Mouse (Mus musculus) lung, embryonic 16.5 days (tissue): ENCODE measurements around the gene Rarg. TPM values are rescaled to one million over a fixed set of nuclear protein-coding genes. Genes with fewer than 3 reads are reported as not detected.

Source experiments
- ATAC-seq: fragments of 200-750 bp; cut with Nextera tagmentation; 2 replicates; pipeline ENCODE4 v1.8.0; 2017; ENCODE audit warnings: low read depth, mild to moderate bottlenecking, moderate library complexity
- H3K27ac ChIP-seq: fragments of 300-500 bp; sonication (generic); 2 replicates; pipeline ENCODE4 v1.5.1; 2014; ENCODE audit warnings: mild to moderate bottlenecking, control low read depth, low read length
- H3K27me3 ChIP-seq: fragments of 300-500 bp; sonication (generic); 2 replicates; pipeline ENCODE4 v1.6.1; 2014; ENCODE audit warnings: low read depth, low read length, mixed read lengths; ENCODE audit not compliant: control insufficient read depth, insufficient read depth
- H3K36me3 ChIP-seq: fragments of 300-500 bp; sonication (generic); 2 replicates; pipeline ENCODE4 v1.6.1; 2014; ENCODE audit warnings: low read length; ENCODE audit not compliant: control insufficient read depth, insufficient read depth
- H3K4me1 ChIP-seq: fragments of 300-500 bp; sonication (generic); replicated peaks from 2 replicates; pipeline ENCODE4 v1.6.1; 2014; ENCODE audit warnings: low read length, mixed read lengths; ENCODE audit not compliant: control insufficient read depth, insufficient read depth
- H3K4me2 ChIP-seq: fragments of 300-500 bp; sonication (generic); 2 replicates; pipeline ENCODE4 v1.6.1; 2014; ENCODE audit warnings: low read depth, low read length, control low read depth
- H3K4me3 ChIP-seq: fragments of 300-500 bp; sonication (generic); 2 replicates; pipeline ENCODE4 v1.5.1; 2014; ENCODE audit warnings: mild to moderate bottlenecking, low read length, control low read depth
- H3K9ac ChIP-seq: fragments of 300-500 bp; sonication (generic); 2 replicates; pipeline ENCODE4 v1.6.1; 2014; ENCODE audit warnings: low read length, control low read depth
- H3K9me3 ChIP-seq: fragments of 300-500 bp; sonication (generic); 2 replicates; pipeline ENCODE4 v1.6.1; 2016; ENCODE audit warnings: low read length; ENCODE audit not compliant: control insufficient read depth
- WGBS: fragments of 180-500 bp; shearing (Covaris S2); extraction: QIAGEN DNeasy Blood & Tissue Kit; methylation state at CpG from one replicate; pipeline ENCODE4 v1.1.7; 2014; 5-methylcytosine and 5-hydroxymethylcytosine counted together
- polyA plus RNA-seq: library from polyadenylated mRNA; unstranded; fragments of >200 nt; fragmentation: Nextera tagmentation; extraction: Ambion mirVana; gene quantifications from 2 replicates; pipeline ENCODE4 v1.2.1, GENCODE M21; 2015

The Rarg gene
- polyA plus RNA-seq, 1 experiment from 2014 or later: 46.9 TPM

DNA sequence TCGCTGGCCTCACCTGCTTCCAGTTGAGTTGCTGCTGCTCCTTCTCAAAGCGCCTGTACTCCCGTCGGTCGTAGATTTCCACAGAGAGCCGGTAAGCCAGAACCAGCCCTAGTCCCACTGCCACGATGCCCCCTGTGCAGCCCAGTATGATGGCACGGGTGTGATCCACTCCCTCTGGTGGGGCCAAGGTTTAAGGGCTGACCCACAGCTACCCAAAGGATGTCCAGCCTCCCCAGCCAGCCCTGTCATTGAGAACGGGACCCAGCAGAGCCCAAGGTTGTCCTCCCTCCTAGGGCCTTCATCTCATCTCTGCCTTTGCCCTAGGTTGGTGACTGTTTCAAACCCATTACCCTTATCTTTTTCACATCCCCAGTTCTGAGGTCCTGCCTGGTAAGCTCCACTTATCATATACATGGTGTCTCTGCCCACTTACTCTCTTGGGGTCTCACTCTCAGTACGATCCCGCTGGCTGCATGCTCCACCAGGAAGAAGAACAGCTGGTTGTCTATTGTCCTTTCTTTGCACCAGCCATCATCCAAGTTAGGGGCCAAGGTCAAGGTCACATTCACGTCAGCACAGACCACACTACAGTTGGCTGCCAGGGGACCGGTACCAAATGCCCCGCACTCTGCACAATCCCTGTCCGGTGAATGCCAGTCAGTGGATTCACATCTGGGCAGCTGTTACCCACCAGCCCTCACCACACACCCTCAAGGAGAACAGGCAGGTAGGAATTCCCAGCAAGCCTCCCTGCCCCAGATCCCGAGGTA is 40.7 kb downstream of the Rarg start:
- Histone ChIP-seq H3K4me3 (no peak overlapping the region), H3K4me1 (peaks cover 3% of the 10 kb centered on the region), H3K4me2 (no peak overlapping the region), H3K36me3 (peaks cover 21% of the 10 kb centered on the region), H3K27ac (no peak overlapping the region), H3K9ac (no peak overlapping the region), H3K9me3 (no peaks in the 10 kb centered on the region), H3K27me3 (no peaks in the 10 kb centered on the region)
- WGBS: 78% methylated on average over 16 of the region's 16 CpGs
- ATAC-seq: 0 out of 2 replicates have a peak, but pooled peaks have one; percentile 19

DNA sequence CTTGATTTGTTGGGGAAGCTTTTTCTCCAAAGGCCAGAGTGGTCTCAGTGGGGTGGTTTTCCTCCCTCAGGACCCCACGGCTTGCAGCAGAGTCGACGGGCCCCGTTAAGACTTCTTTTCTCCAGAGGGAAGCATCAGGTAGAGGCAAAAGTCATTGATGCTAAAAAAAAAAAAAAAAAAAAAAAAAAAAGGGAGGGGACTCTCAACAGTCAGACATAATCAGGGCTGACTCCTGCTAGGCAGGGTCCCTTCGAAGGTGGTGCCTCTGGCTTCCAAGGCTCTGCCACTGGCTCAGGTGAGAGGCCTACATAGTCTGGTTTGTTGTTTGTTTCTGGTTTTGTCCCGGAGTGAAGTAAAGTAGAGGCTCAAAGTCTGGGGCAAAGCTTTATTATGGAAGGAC is 41.7 kb downstream of the Rarg start:
- no peak for ATAC-seq
- no peak overlapping the region for H3K27ac ChIP-seq
- H3K4me1 ChIP-seq: peaks cover 3% of the 10 kb centered on the region
- 68% methylated on average over 6 of the region's 6 CpGs for WGBS
- no peak overlapping the region for H3K4me3 ChIP-seq
- no peak overlapping the region for H3K4me2 ChIP-seq
- no peak overlapping the region for H3K9ac ChIP-seq
- H3K27me3 ChIP-seq: no peaks in the 10 kb centered on the region
- H3K9me3 ChIP-seq: no peaks in the 10 kb centered on the region
- H3K36me3 ChIP-seq: peaks cover 26% of the 10 kb centered on the region

DNA sequence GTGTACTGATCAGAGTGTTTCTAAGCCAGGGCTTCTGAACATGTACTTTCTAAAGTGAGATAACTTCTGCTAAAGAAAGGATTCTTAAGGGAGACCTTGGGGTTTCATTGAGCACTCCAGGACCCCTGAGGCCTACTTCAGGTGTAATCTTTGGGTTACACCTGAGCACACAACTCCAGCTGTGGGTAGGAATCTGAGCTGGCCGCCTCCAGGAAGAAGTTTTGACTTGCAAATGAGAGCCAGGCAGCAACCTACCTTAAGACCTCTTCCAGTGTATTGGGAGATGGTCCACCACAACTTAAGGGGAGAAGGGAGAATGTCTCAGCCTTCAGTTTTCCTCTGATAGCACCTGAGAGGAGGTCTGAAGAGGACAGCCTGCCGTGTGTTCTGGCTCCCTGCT is 43.2 kb downstream of the Rarg start:
- 59% methylated on average over 2 of the region's 2 CpGs for WGBS
- Histone ChIP-seq H3K9ac (no peak overlapping the region), H3K36me3 (peaks cover 32% of the 10 kb centered on the region)

DNA sequence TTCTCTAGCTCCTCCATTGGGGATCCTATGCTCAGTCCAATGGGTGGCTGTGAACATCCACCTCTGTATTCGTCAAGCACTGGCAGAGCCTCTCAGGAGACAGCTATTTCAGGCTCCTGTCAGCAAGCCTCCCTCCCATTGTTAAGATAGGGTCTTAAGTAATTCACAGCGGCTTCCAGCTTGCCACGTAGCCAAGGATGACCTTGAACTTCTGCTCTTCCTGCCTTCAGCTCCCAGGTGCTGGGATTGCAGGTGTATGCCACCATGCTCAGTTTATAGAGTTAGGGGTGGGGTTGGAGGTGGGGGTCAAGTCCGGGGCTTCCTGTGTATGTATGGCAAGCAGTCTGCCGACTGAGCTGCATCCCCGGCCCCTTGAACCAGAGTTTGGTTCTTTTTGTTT is 45.4 kb downstream of the Rarg start:
- no peak for ATAC-seq

More for the DNA sequence above, 43.2 kb downstream of the Rarg start:
- Histone ChIP-seq H3K27me3 (no peaks in the 10 kb centered on the region), H3K4me2 (no peak overlapping the region), H3K27ac (no peak overlapping the region), H3K4me1 (peaks cover 3% of the 10 kb centered on the region), H3K9me3 (no peaks in the 10 kb centered on the region), H3K4me3 (no peak overlapping the region)
- ATAC-seq: no peak

DNA sequence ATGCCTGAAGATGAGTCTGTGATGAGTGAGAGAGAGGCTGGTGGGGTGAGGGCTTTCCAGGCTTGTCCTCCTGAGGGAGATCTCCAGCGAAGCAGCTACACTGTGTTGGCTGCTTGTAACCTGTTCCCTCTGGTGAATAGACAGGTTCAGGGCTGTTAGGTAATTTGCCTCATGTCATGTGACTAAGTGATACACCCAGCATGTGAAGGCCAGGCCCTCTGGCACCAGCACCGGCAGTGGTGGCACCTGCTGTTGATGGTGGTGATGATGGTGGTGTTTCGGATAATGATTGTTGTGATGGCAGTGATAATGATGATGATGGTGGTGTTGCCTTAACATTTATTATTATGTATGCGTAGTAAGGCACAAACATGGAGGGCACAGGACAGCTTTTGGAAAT is 46.5 kb downstream of the Rarg start:
- H3K9ac ChIP-seq: no peak overlapping the region
- ATAC-seq: no peak
- H3K4me2 ChIP-seq: no peak overlapping the region
- no peak overlapping the region for H3K27ac ChIP-seq
- peaks cover 11% of the 10 kb centered on the region for H3K4me1 ChIP-seq
- 86% methylated on average over 4 of the region's 4 CpGs for WGBS
- H3K4me3 ChIP-seq: no peak overlapping the region
- no peaks in the 10 kb centered on the region for H3K9me3 ChIP-seq
- H3K27me3 ChIP-seq: no peaks in the 10 kb centered on the region
- peaks cover 50% of the 10 kb centered on the region for H3K36me3 ChIP-seq

More for the DNA sequence above, 45.4 kb downstream of the Rarg start:
- Histone ChIP-seq H3K36me3 (peaks cover 48% of the 10 kb centered on the region), H3K4me2 (no peak overlapping the region), H3K27ac (no peak overlapping the region), H3K9me3 (no peaks in the 10 kb centered on the region), H3K9ac (no peak overlapping the region), H3K4me3 (no peak overlapping the region), H3K27me3 (no peaks in the 10 kb centered on the region), H3K4me1 (peaks cover 6% of the 10 kb centered on the region; the same call in 1 of the 2 replicates)
- 75% methylated on average over 6 of the region's 6 CpGs for WGBS

DNA sequence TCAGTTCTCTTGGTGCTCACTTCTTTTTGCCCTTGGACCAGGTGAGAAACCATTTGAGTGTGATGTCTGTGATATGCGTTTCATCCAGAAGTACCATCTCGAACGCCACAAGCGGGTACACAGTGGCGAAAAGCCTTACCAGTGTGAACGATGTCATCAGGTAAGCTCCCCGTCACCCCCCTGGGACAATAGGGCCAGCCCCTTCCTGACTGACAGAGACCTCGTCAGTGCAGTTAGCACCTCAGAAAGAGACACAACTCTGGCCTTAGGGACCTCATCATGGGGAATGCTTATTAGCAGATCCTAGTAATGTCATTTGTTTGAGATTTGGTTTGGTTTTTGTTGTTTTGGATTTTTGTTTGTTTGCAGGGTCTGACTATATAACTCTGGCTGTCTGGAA is 48.2 kb downstream of the Rarg start:
- no peaks in the 10 kb centered on the region for H3K9me3 ChIP-seq

DNA sequence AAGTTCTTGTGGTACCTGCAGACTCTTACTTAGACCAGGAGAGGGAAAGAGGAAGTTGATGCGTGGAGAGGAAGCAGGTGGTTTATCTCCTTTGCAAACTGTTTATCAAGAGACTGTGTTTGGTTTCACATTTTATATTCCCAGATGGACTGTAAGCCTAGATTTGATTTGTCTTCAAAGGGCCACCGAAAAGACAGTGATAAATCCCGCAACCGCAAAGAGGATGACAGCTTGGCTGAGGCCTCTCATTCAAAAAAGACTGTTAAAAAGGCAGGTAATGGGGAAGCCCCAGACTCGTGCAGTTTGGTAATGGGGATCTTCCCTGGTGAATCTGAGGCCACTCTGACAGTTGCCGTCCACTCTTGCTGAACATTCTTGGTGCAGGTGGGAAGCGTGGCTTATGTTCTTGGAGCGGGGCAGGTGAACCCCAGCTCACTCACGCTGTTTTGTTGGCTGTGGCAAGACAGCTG is 49.2 kb downstream of the Rarg start:
- Histone ChIP-seq H3K9ac (no peak overlapping the region), H3K4me1 (peaks cover 26% of the 10 kb centered on the region), H3K27ac (no peak overlapping the region; the same call in 1 of the 2 replicates), H3K9me3 (no peaks in the 10 kb centered on the region), H3K27me3 (no peaks in the 10 kb centered on the region), H3K4me2 (no peak overlapping the region), H3K4me3 (no peak overlapping the region), H3K36me3 (peaks cover 39% of the 10 kb centered on the region)
- WGBS: 64% methylated on average over 9 of the region's 9 CpGs
- ATAC-seq: no peak

More for the DNA sequence above, 48.2 kb downstream of the Rarg start:
- 89% methylated on average over 8 of the region's 8 CpGs for WGBS
- ATAC-seq: no peak
- Histone ChIP-seq H3K4me1 (peaks cover 26% of the 10 kb centered on the region), H3K36me3 (peaks cover 42% of the 10 kb centered on the region), H3K27ac (no peak overlapping the region), H3K9ac (no peak overlapping the region), H3K4me2 (no peak overlapping the region), H3K27me3 (no peaks in the 10 kb centered on the region), H3K4me3 (no peak overlapping the region)

DNA sequence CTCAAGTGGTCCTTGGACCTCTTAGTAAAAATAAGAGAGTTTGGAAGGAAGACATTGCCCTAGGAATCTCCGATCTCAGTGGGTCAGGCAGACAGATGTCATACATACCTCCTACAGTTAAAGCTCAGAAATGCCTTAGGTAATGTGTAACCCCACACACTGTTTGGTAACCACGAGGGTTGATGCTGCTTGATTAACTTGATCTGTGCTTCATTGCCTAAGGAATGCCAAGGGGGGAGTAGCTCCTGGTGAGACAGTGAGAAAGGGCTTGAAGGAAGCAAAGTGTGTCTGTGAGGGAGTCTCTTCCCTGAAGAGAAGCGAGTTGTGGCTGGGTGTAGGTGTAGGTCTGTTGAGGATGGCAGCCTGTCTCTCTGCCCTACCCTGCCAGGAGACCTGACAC is 50.0 kb downstream of the Rarg start:
- 76% methylated on average over 3 of the region's 3 CpGs for WGBS

DNA sequence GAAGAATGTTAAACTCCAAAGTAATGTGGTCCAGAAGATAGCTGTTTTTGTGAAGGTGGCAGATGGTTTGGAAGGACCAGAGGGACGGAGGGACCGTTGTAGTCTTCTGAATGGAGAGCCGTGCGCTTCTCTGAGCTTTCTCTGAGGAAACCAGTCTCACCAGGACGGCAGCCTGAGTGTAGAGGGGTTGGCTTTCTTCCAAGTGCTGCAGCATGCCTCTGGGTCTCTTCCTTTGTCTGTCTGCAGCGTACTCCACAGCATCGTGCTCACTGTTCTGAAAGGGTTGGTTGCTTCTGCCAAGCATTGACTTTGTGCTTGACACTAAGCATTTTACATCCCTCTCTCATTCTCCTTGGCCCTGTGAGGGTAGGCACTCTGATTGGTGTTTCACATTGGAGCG is 51.5 kb downstream of the Rarg start:
- no peak for ATAC-seq
- peaks cover 30% of the 10 kb centered on the region for H3K4me1 ChIP-seq
- no peaks in the 10 kb centered on the region for H3K9me3 ChIP-seq
- WGBS: 26% methylated on average over 8 of the region's 8 CpGs
- H3K9ac ChIP-seq: peak overlapping the region; percentile 98
- H3K4me2 ChIP-seq: peak overlapping the region; percentile 76
- H3K27me3 ChIP-seq: no peaks in the 10 kb centered on the region
- H3K27ac ChIP-seq: peak overlapping the region; percentile 44; the same call in 1 of the 2 replicates
- H3K36me3 ChIP-seq: peaks cover 26% of the 10 kb centered on the region
- H3K4me3 ChIP-seq: peak overlapping the region; percentile 85

More for the DNA sequence above, 50.0 kb downstream of the Rarg start:
- Histone ChIP-seq H3K9ac (peak overlapping the region; percentile 28; the same call in 1 of the 2 replicates), H3K27me3 (no peaks in the 10 kb centered on the region), H3K9me3 (no peaks in the 10 kb centered on the region), H3K4me3 (no peak overlapping the region), H3K27ac (no peak overlapping the region), H3K4me1 (peaks cover 28% of the 10 kb centered on the region), H3K4me2 (no peak overlapping the region), H3K36me3 (peaks cover 31% of the 10 kb centered on the region)
- no peak for ATAC-seq
